Mouse (Mus musculus): ENCODE measurements around the gene Gm11034. TPM values are rescaled to one million over a fixed set of nuclear protein-coding genes. Genes with fewer than 3 reads are reported as not detected.

The Gm11034 gene
- polyA plus RNA-seq, 1 experiment = not detected

DNA sequence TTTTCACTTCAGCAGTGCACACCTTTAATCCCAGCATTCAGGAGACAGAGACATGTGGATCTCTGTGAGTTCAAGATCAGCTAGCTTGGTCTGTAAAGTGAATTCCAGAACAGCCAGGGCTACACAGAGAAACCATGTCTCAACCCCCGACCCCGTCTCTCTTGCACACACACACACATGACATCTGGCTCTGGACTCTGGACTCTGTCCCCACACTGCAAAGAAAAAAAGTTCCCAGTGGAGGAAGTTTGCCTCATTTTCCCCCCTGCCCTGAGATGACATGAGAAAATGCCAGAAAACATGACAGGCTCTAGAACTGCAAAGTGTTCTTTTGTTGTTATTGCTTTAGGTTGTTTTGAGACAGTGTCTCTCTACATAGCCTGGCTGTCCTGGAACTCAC lies 46.4 kb upstream of the Gm11034 start:
- Histone ChIP-seq H3K27me3 (ENCODE audit: control insufficient read depth, insufficient read depth, low read length, poor library complexity, severe bottlenecking) (no peaks in the 10 kb centered on the region), H3K4me1 (ENCODE audit: control insufficient read depth, insufficient read depth, low read length) (no peaks in the 10 kb centered on the region), H3K36me3 (ENCODE audit: control insufficient read depth, insufficient read depth, low read length, poor library complexity, severe bottlenecking) (no peaks in the 10 kb centered on the region), H3K9ac (ENCODE audit: low read depth, poor library complexity, severe bottlenecking) (no peak overlapping the region), H3K4me3 (ENCODE audit: low read depth, low read length) (no peak overlapping the region), H3K9me3 (replicated peaks; ENCODE audit: control insufficient read depth, insufficient read depth, low read length, poor library complexity, severe bottlenecking) (no peaks in the 10 kb centered on the region), H3K27ac (ENCODE audit: insufficient read depth, low read length) (no peak overlapping the region)
- no peak for TF ChIP-seq CTCF (IDR thresholded peaks at IDR 0.05; ENCODE audit: low read depth, low read length)
- TF ChIP-seq POLR2A (IDR thresholded peaks at IDR 0.05; ENCODE audit: insufficient read depth, low read length) = no peak
- TF ChIP-seq EP300 (IDR thresholded peaks at IDR 0.05; ENCODE audit: insufficient read depth, low read depth, low read length) = no peak

DNA sequence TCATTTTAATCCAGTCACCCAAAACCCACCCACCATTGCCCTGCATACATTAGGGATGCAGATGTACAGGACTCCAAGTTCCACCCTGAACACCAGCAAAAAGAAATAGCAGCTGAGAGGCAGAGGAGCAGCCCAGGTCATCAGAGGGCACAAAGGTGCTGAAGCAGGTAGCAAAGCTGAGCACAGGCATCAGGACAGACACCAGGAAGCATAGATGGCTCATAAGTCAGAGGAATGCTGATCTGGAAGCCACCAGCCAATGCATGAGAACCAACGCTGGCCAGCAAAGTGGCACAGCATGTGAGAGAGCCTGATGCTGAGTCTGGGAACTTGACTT lies 44.4 kb upstream of the Gm11034 start:
- no peaks in the 10 kb centered on the region for H3K4me1 ChIP-seq (ENCODE audit: control insufficient read depth, insufficient read depth, low read length)
- H3K4me3 ChIP-seq (ENCODE audit: low read depth, low read length) = no peak overlapping the region
- no peaks in the 10 kb centered on the region for H3K36me3 ChIP-seq (ENCODE audit: control insufficient read depth, insufficient read depth, low read length, poor library complexity, severe bottlenecking)
- H3K9ac ChIP-seq (ENCODE audit: low read depth, poor library complexity, severe bottlenecking) = no peak overlapping the region
- TF ChIP-seq CTCF (IDR thresholded peaks at IDR 0.05; ENCODE audit: low read depth, low read length) (no peak), EP300 (IDR thresholded peaks at IDR 0.05; ENCODE audit: insufficient read depth, low read depth, low read length) (no peak), POLR2A (IDR thresholded peaks at IDR 0.05; ENCODE audit: insufficient read depth, low read length) (no peak)
- no peaks in the 10 kb centered on the region for H3K27me3 ChIP-seq (ENCODE audit: control insufficient read depth, insufficient read depth, low read length, poor library complexity, severe bottlenecking)
- no peak overlapping the region for H3K27ac ChIP-seq (ENCODE audit: insufficient read depth, low read length)
- H3K9me3 ChIP-seq (replicated peaks; ENCODE audit: control insufficient read depth, insufficient read depth, low read length, poor library complexity, severe bottlenecking) = no peaks in the 10 kb centered on the region

DNA sequence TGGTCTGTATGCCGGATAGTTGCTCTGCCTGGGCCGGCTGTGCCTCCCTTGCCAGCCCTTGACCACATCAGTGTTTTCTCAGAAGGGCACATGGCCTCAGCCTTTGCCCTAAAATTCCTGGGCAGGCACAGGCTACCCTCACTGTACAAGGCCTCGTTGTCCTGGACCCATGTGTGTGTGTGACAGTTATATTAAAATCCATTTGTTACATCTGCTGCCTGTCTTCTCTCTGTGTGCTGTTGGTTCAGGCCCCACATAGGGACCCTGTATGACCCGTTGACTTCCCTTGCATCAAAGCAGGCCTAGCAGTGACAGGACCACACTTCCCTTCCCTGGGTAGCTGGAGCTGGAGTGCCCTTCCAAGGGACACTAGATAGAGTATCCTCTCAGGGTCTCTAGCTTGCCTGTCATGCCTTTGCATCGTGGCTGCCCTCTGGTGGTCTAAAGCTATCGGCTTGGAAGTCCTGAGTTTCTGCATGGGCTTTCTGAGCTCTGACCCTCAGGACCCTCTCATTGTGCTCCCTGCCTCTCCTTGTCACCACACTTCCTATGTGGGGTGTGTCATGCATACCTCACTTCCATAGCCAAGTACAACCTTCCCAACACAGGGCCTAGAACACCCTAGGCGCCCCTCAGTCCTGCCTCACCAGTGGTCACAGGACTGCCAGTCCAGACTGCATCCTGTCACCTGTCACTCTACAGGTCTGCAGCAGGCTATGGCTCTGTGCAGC lies 43.9 kb upstream of the Gm11034 start:
- H3K4me1 ChIP-seq (ENCODE audit: control insufficient read depth, insufficient read depth, low read length) = no peaks in the 10 kb centered on the region
- peak; percentile 84 for TF ChIP-seq CTCF (IDR thresholded peaks at IDR 0.05; ENCODE audit: low read depth, low read length)
- no peak for TF ChIP-seq EP300 (IDR thresholded peaks at IDR 0.05; ENCODE audit: insufficient read depth, low read depth, low read length)

DNA sequence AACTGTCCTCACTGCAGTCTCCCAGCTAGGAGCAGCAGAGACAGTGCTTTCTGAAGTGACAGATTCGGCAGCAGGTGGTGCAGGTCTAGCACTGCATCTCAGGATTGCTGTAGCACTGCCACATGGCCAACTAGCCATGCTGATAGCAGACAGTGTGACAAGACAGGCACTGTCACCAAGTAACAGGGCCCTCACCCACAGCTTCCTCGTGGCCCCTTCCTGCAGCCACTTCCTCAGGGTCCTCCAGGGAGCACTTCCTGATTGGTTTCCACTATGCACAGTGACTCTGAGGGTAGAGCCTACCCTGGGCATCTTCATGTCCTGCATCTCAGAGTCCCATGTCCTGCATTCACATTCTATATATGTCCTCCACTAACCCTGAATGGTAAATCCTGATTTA lies 31.2 kb upstream of the Gm11034 start:
- Histone ChIP-seq H3K27me3 (ENCODE audit: control insufficient read depth, insufficient read depth, low read length, poor library complexity, severe bottlenecking) (no peaks in the 10 kb centered on the region), H3K9me3 (replicated peaks; ENCODE audit: control insufficient read depth, insufficient read depth, low read length, poor library complexity, severe bottlenecking) (no peaks in the 10 kb centered on the region), H3K9ac (ENCODE audit: low read depth, poor library complexity, severe bottlenecking) (no peak overlapping the region), H3K27ac (ENCODE audit: insufficient read depth, low read length) (no peak overlapping the region), H3K4me1 (ENCODE audit: control insufficient read depth, insufficient read depth, low read length) (no peaks in the 10 kb centered on the region), H3K36me3 (ENCODE audit: control insufficient read depth, insufficient read depth, low read length, poor library complexity, severe bottlenecking) (no peaks in the 10 kb centered on the region), H3K4me3 (ENCODE audit: low read depth, low read length) (no peak overlapping the region)
- TF ChIP-seq POLR2A (IDR thresholded peaks at IDR 0.05; ENCODE audit: insufficient read depth, low read length) (no peak), CTCF (IDR thresholded peaks at IDR 0.05; ENCODE audit: low read depth, low read length) (no peak), EP300 (IDR thresholded peaks at IDR 0.05; ENCODE audit: insufficient read depth, low read depth, low read length) (no peak)

More for the DNA sequence above, 43.9 kb upstream of the Gm11034 start:
- H3K9ac ChIP-seq (ENCODE audit: low read depth, poor library complexity, severe bottlenecking) = no peak overlapping the region
- H3K4me3 ChIP-seq (ENCODE audit: low read depth, low read length) = no peak overlapping the region
- no peak overlapping the region for H3K27ac ChIP-seq (ENCODE audit: insufficient read depth, low read length)
- H3K27me3 ChIP-seq (ENCODE audit: control insufficient read depth, insufficient read depth, low read length, poor library complexity, severe bottlenecking) = no peaks in the 10 kb centered on the region
- H3K36me3 ChIP-seq (ENCODE audit: control insufficient read depth, insufficient read depth, low read length, poor library complexity, severe bottlenecking) = no peaks in the 10 kb centered on the region
- H3K9me3 ChIP-seq (replicated peaks; ENCODE audit: control insufficient read depth, insufficient read depth, low read length, poor library complexity, severe bottlenecking) = no peaks in the 10 kb centered on the region

DNA sequence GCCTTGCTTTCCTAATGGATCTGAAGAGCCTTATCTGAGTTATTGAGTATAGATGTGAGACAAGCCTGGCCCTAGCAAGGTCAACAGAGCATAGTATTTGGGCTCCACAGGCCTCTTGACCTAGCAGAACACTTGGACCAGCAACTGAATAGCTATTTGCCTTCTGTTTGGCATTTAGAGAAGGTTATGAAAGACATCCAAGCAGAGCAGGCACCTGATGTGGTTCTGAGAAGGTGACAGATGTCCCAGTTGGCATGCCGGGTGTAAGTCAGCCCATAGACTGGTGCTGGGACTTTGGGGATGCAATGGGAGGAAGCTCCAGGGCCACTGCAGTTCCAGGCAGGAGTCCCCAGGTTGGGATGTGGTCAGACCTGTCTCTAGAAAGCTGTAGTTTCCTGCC lies 28.8 kb upstream of the Gm11034 start:
- Histone ChIP-seq H3K4me1 (ENCODE audit: control insufficient read depth, insufficient read depth, low read length) (no peaks in the 10 kb centered on the region), H3K36me3 (ENCODE audit: control insufficient read depth, insufficient read depth, low read length, poor library complexity, severe bottlenecking) (no peaks in the 10 kb centered on the region), H3K9ac (ENCODE audit: low read depth, poor library complexity, severe bottlenecking) (no peak overlapping the region), H3K27me3 (ENCODE audit: control insufficient read depth, insufficient read depth, low read length, poor library complexity, severe bottlenecking) (no peaks in the 10 kb centered on the region), H3K4me3 (ENCODE audit: low read depth, low read length) (no peak overlapping the region), H3K9me3 (replicated peaks; ENCODE audit: control insufficient read depth, insufficient read depth, low read length, poor library complexity, severe bottlenecking) (no peaks in the 10 kb centered on the region), H3K27ac (ENCODE audit: insufficient read depth, low read length) (no peak overlapping the region)
- TF ChIP-seq EP300 (IDR thresholded peaks at IDR 0.05; ENCODE audit: insufficient read depth, low read depth, low read length) (no peak), CTCF (IDR thresholded peaks at IDR 0.05; ENCODE audit: low read depth, low read length) (no peak), POLR2A (IDR thresholded peaks at IDR 0.05; ENCODE audit: insufficient read depth, low read length) (no peak)

DNA sequence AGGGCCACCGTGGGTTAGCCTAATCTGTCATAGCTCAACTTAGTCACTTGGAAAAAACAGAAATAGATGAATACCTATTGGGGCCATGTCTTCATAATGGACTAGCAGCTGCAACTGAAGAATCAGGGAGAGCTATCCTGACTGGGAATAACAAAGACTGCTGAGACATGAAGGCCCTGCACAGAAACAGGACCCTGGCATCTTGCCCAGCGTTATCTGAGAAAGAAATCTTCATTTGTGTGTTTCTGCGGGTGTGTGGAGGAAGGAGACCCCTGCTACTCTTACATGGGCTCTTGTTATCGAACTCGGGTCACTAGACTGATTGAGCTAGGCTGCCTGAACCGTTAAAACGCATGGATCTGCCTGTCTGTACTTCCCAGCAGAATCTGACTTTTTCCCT lies 27.5 kb upstream of the Gm11034 start:
- Histone ChIP-seq H3K4me3 (ENCODE audit: low read depth, low read length) (no peak overlapping the region), H3K27ac (ENCODE audit: insufficient read depth, low read length) (no peak overlapping the region), H3K4me1 (ENCODE audit: control insufficient read depth, insufficient read depth, low read length) (no peaks in the 10 kb centered on the region), H3K27me3 (ENCODE audit: control insufficient read depth, insufficient read depth, low read length, poor library complexity, severe bottlenecking) (no peaks in the 10 kb centered on the region), H3K9ac (ENCODE audit: low read depth, poor library complexity, severe bottlenecking) (peak overlapping the region; percentile 1; the same call in 1 of the 2 replicates), H3K9me3 (replicated peaks; ENCODE audit: control insufficient read depth, insufficient read depth, low read length, poor library complexity, severe bottlenecking) (no peaks in the 10 kb centered on the region), H3K36me3 (ENCODE audit: control insufficient read depth, insufficient read depth, low read length, poor library complexity, severe bottlenecking) (no peaks in the 10 kb centered on the region)
- no peak for TF ChIP-seq CTCF (IDR thresholded peaks at IDR 0.05; ENCODE audit: low read depth, low read length)
